Mouse (Mus musculus): Measurements from ENCODE around the gene Rnf166. TPM values are rescaled to one million over a fixed set of nuclear protein-coding genes. Genes with fewer than 3 reads are reported as not detected.

Rnf166 gene
- total and polyA plus RNA-seq, 3 experiments, result 7.7 to 13.0 (median 8.5) TPM

DNA sequence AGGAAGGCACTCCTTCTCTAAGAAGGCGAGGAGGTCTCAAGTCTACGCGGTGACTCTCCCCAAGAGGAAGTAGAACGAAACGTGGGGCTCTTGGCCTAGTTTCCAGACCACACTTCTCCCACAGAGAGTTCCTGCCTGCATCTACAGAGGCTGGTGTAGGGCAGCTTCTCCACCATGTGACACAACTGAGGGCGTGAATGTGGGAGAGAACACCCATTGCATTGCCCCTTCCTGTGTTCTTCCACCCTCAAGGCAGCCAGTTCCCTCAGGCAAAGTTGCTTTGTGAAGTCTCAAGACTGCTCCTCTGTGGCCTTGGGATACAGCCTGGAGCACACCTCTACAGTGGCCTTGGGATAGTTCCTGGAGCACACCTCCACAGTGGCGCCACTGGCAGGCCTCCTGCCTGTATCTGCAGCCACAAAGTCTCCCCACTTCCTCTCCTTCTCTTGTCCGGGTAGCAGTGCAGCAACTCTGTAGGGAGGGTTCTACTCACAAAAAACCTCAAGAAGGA, 1.9 kb downstream of the Rnf166 start:
- DNase-seq (ENCODE audit: extremely low read depth), result peak; percentile 60
- TF ChIP-seq ETS1 (conservative IDR thresholded peaks at IDR 0.05; ENCODE audit: low read depth, low read length) (no peak), USF1 (IDR thresholded peaks at IDR 0.05; ENCODE audit: low read depth, low read length) (peak; percentile 25; the same call in 1 of the 2 replicates), MYC (IDR thresholded peaks at IDR 0.05; ENCODE audit: low read depth, low read length) (peak; percentile 14; the same call in 1 of the 2 replicates)
- in situ Hi-C loops (cut with MboI; ENCODE audit: low pct_ligation_motif_present, low pct_unique_long_range_greater_than_20kb, low sequenced_read_pairs) (no loop called here), dilution Hi-C loops (cut with MboI; ENCODE audit: extremely low pct_ligation_motif_present, extremely low pct_unique_long_range_greater_than_20kb, low sequenced_read_pairs) (no loop called here)
- H3K79me2 ChIP-seq (replicated peaks; ENCODE audit: control insufficient read depth, extremely low read depth, insufficient read depth, poor library complexity, severe bottlenecking), result peaks cover 17% of the 10 kb centered on the region
- no peaks in the 10 kb centered on the region for H3K27me3 ChIP-seq (replicated peaks)
- peak overlapping the region in 1 of 3 experiments; percentile 12 for H3K4me3 ChIP-seq (replicated peaks in 1 of 3; ENCODE audit: low read depth in 2 of 3, low read length in 2 of 3, poor library complexity in 1 of 3)
- peak overlapping the region; percentile 44; the same call in 1 of the 2 replicates for H3K27ac ChIP-seq (ENCODE audit: insufficient read depth, low read depth)
- peaks cover 15 to 37% of the 10 kb centered on the region in 2 experiments for H3K4me1 ChIP-seq (ENCODE audit: control insufficient read depth in 1 of 2, insufficient read depth in 2 of 2)
- no peak overlapping the region for H3K9ac ChIP-seq (ENCODE audit: insufficient read depth, low read depth)
- H3K9me3 ChIP-seq (replicated peaks; ENCODE audit: low read length), result no peaks in the 10 kb centered on the region
- H3K4me2 ChIP-seq (ENCODE audit: insufficient read depth, low read depth, poor library complexity, severe bottlenecking), result no peak overlapping the region
- peaks cover 17 to 67% of the 10 kb centered on the region in 2 experiments for H3K36me3 ChIP-seq (replicated peaks in 1 of 2; ENCODE audit: control insufficient read depth in 1 of 2, insufficient read depth in 1 of 2, low read length in 1 of 2)

DNA sequence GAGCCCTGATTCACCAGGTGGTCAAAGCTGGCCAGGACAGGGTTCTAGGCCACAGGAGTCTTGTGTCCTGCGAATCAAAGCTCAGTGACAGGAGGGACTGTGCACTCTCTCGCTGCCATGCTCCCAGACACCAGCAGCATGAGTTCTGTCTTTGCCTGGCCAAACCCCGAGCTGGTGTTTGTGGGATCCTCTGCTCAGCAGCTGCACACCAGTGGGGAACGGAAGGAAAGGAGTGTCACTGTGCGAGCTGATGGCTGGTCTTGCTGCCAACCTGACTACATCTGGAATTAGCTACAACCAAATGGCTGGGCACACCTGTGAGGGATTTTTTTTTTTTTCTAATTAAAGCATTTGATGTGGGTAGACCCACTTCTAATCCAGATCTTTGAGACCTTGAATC, 5.2 kb downstream of the Rnf166 start:
- no peak for DNase-seq (ENCODE audit: extremely low read depth)
- Histone ChIP-seq H3K9me3 (replicated peaks; ENCODE audit: low read length) (no peaks in the 10 kb centered on the region), H3K4me3 (replicated peaks in 1 of 3; ENCODE audit: low read depth in 2 of 3, low read length in 2 of 3, poor library complexity in 1 of 3) (no peak overlapping the region), H3K9ac (ENCODE audit: insufficient read depth, low read depth) (no peak overlapping the region), H3K36me3 (replicated peaks in 1 of 2; ENCODE audit: control insufficient read depth in 1 of 2, insufficient read depth in 1 of 2, low read length in 1 of 2) (peaks cover 23 to 76% of the 10 kb centered on the region in 2 experiments), H3K4me2 (ENCODE audit: insufficient read depth, low read depth, poor library complexity, severe bottlenecking) (no peak overlapping the region), H3K27me3 (replicated peaks) (no peaks in the 10 kb centered on the region), H3K4me1 (ENCODE audit: control insufficient read depth in 1 of 2, insufficient read depth in 2 of 2) (peaks cover 10 to 24% of the 10 kb centered on the region in 2 experiments), H3K27ac (ENCODE audit: insufficient read depth, low read depth) (no peak overlapping the region), H3K79me2 (replicated peaks; ENCODE audit: control insufficient read depth, extremely low read depth, insufficient read depth, poor library complexity, severe bottlenecking) (peaks cover 7% of the 10 kb centered on the region; the same call in 1 of the 2 replicates)
- no peak for TF ChIP-seq MXI1 (IDR thresholded peaks at IDR 0.05; ENCODE audit: low read depth, low read length)
- no peak for TF ChIP-seq ZC3H11A (IDR thresholded peaks at IDR 0.05; ENCODE audit: low read depth, low read length)
- no peak for TF ChIP-seq JUN (IDR thresholded peaks at IDR 0.05; ENCODE audit: insufficient read depth, low read depth, low read length)
- no peak for TF ChIP-seq UBTF (IDR thresholded peaks at IDR 0.05; ENCODE audit: low read depth, low read length)
- TF ChIP-seq E2F4 (IDR thresholded peaks at IDR 0.05; ENCODE audit: insufficient replicate concordance, low read depth, low read length), result no peak
- dilution Hi-C loops (cut with MboI; ENCODE audit: extremely low pct_ligation_motif_present, extremely low pct_unique_long_range_greater_than_20kb, low sequenced_read_pairs), result no loop called here
- in situ Hi-C loops (cut with MboI; ENCODE audit: low pct_ligation_motif_present, low pct_unique_long_range_greater_than_20kb, low sequenced_read_pairs), result no loop called here

DNA sequence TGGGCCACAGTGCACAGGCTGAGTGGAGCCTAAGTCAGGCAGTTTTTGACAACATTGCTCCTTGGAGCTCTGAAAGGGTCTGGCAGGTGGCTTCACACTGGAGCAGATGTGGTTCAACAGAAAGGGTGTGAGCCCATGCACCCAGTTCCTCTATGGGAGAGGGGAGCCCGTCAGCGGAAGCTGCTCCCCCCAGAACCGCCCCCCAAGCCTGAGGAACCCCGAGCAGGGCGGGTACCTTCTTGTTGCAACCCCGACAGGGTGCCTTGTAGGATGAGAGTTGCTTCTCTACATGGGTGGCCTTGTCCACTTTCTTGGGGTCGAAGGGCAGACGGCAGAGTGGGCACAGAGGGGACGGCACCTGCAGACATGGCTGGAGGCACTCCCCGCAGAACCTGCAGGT, 5.9 kb downstream of the Rnf166 start:
- in situ Hi-C loops (cut with MboI; ENCODE audit: low pct_ligation_motif_present, low pct_unique_long_range_greater_than_20kb, low sequenced_read_pairs), result no loop called here
- DNase-seq (ENCODE audit: extremely low read depth), result no peak
- H3K9ac ChIP-seq (ENCODE audit: insufficient read depth, low read depth), result no peak overlapping the region
- H3K27ac ChIP-seq (ENCODE audit: insufficient read depth, low read depth), result no peak overlapping the region
- peaks cover 9 to 21% of the 10 kb centered on the region in 2 experiments for H3K4me1 ChIP-seq (ENCODE audit: control insufficient read depth in 1 of 2, insufficient read depth in 2 of 2)
- no peak overlapping the region for H3K4me3 ChIP-seq (replicated peaks in 1 of 3; ENCODE audit: low read depth in 2 of 3, low read length in 2 of 3, poor library complexity in 1 of 3)
- no peak overlapping the region for H3K4me2 ChIP-seq (ENCODE audit: insufficient read depth, low read depth, poor library complexity, severe bottlenecking)
- TF ChIP-seq ZC3H11A (IDR thresholded peaks at IDR 0.05; ENCODE audit: low read depth, low read length), result no peak
- TF ChIP-seq CTCF (conservative IDR thresholded peaks at IDR 0.05 in 1 of 2, IDR thresholded peaks at IDR 0.05 in 1 of 2; ENCODE audit: low read depth in 2 of 2, low read length in 2 of 2), result no peak
- TF ChIP-seq MXI1 (IDR thresholded peaks at IDR 0.05; ENCODE audit: low read depth, low read length), result no peak
- no peak for TF ChIP-seq RCOR1 (conservative IDR thresholded peaks at IDR 0.05; ENCODE audit: low read depth, low read length)
- TF ChIP-seq SMC3 (IDR thresholded peaks at IDR 0.05; ENCODE audit: low read depth, low read length), result no peak
- TF ChIP-seq PAX5 (IDR thresholded peaks at IDR 0.05; ENCODE audit: low read length), result no peak
- TF ChIP-seq SIN3A (IDR thresholded peaks at IDR 0.05; ENCODE audit: low read length), result no peak
- TF ChIP-seq MEF2A (IDR thresholded peaks at IDR 0.05; ENCODE audit: borderline replicate concordance, low read depth, low read length), result no peak
- TF ChIP-seq MYC (IDR thresholded peaks at IDR 0.05; ENCODE audit: low read depth, low read length), result no peak
- TF ChIP-seq NRF1 (IDR thresholded peaks at IDR 0.05; ENCODE audit: low read depth, low read length), result no peak
- no peak for TF ChIP-seq TBP (conservative IDR thresholded peaks at IDR 0.05; ENCODE audit: low read depth, low read length)
- no peak for TF ChIP-seq EP300 (IDR thresholded peaks at IDR 0.05; ENCODE audit: low read length)
- no peak for TF ChIP-seq ZKSCAN1 (IDR thresholded peaks at IDR 0.05; ENCODE audit: borderline replicate concordance, low read depth, low read length)
- no peak for TF ChIP-seq POLR2A (IDR thresholded peaks at IDR 0.05; ENCODE audit: low read depth, low read length)
- dilution Hi-C loops (cut with MboI; ENCODE audit: extremely low pct_ligation_motif_present, extremely low pct_unique_long_range_greater_than_20kb, low sequenced_read_pairs), result no loop called here
- no peaks in the 10 kb centered on the region for H3K27me3 ChIP-seq (replicated peaks)
- peaks cover 23 to 84% of the 10 kb centered on the region in 2 experiments for H3K36me3 ChIP-seq (replicated peaks in 1 of 2; ENCODE audit: control insufficient read depth in 1 of 2, insufficient read depth in 1 of 2, low read length in 1 of 2)
- no peaks in the 10 kb centered on the region for H3K9me3 ChIP-seq (replicated peaks; ENCODE audit: low read length)
- H3K79me2 ChIP-seq (replicated peaks; ENCODE audit: control insufficient read depth, extremely low read depth, insufficient read depth, poor library complexity, severe bottlenecking), result peaks cover 3% of the 10 kb centered on the region; the same call in 1 of the 2 replicates

Measured in CH12.LX (cell line).